Mouse (Mus musculus): Measurements from ENCODE around the gene Clic3. TPM values are rescaled to one million over a fixed set of nuclear protein-coding genes. Genes with fewer than 3 reads are reported as not detected.

Gene Clic3
- polyA plus RNA-seq, 1 experiment from 2014 or later = 0.25 TPM

GRCm38 (mm10) chr2:25468962-25469915, 12.6 kb downstream of the Clic3 start:
- no peak overlapping the region for H3K4me2 ChIP-seq
- H3K4me1 ChIP-seq (replicated peaks) = peaks cover 13% of the 10 kb centered on the region
- H3K9me3 ChIP-seq (replicated peaks) = no peaks in the 10 kb centered on the region
- no peak for ATAC-seq (ENCODE audit: low read depth)
- no peak overlapping the region for H3K9ac ChIP-seq
- no peak overlapping the region for H3K4me3 ChIP-seq (replicated peaks)
- no peak for DNase-seq
- WGBS (ENCODE audit: insufficient replicate concordance) = 68% methylated on average over 10 of the region's 10 CpGs
- no peaks in the 10 kb centered on the region for H3K27me3 ChIP-seq
- no peak overlapping the region for H3K27ac ChIP-seq
- no peaks in the 10 kb centered on the region for H3K36me3 ChIP-seq

GRCm38 (mm10) chr2:25469969-25470368, 13.3 kb downstream of the Clic3 start, which contains the start of gene Ptgds:
Ptgds (minus strand) TSS chr2:25470046.
- Histone ChIP-seq H3K27me3 (no peaks in the 10 kb centered on the region), H3K4me3 (replicated peaks) (no peak within 1 kb of the TSS), H3K4me1 (replicated peaks) (peaks cover 10% of the 10 kb centered on the region), H3K4me2 (no peak within 1 kb of the TSS), H3K9me3 (replicated peaks) (no peaks in the 10 kb centered on the region), H3K27ac (no peak within 1 kb of the TSS), H3K36me3 (no peaks in the 10 kb centered on the region), H3K9ac (no peak within 1 kb of the TSS)
- DNase-seq = no peak
- 57% methylated on average over 6 of the region's 6 CpGs for WGBS (ENCODE audit: insufficient replicate concordance)
- ATAC-seq (ENCODE audit: low read depth) = no peak

- no peak overlapping the region for H3K4me3 ChIP-seq (replicated peaks)
- no peaks in the 10 kb centered on the region for H3K4me1 ChIP-seq (replicated peaks)
- ATAC-seq (ENCODE audit: low read depth) (no peak), DNase-seq (no peak)
- H3K27ac ChIP-seq = no peak overlapping the region
- H3K36me3 ChIP-seq = no peaks in the 10 kb centered on the region
- no peak overlapping the region for H3K9ac ChIP-seq
- 61% methylated on average over 2 of the region's 2 CpGs for WGBS (ENCODE audit: insufficient replicate concordance)
- H3K27me3 ChIP-seq = no peaks in the 10 kb centered on the region
- no peak overlapping the region for H3K4me2 ChIP-seq
- H3K9me3 ChIP-seq (replicated peaks) = no peaks in the 10 kb centered on the region
Measured at GRCm38 (mm10) chr2:25472550-25472949, 15.9 kb downstream of the Clic3 start.

- H3K4me2 ChIP-seq = no peak overlapping the region
- H3K27me3 ChIP-seq = no peaks in the 10 kb centered on the region
- H3K36me3 ChIP-seq = no peaks in the 10 kb centered on the region
- no peak overlapping the region for H3K27ac ChIP-seq
- no peaks in the 10 kb centered on the region for H3K4me1 ChIP-seq (replicated peaks)
- H3K9me3 ChIP-seq (replicated peaks) = no peaks in the 10 kb centered on the region
- DNase-seq (no peak), ATAC-seq (ENCODE audit: low read depth) (no peak)
- no peak overlapping the region for H3K9ac ChIP-seq
- no peak overlapping the region for H3K4me3 ChIP-seq (replicated peaks)
- 72% methylated on average over 8 of the region's 8 CpGs for WGBS (ENCODE audit: insufficient replicate concordance)
Measured at GRCm38 (mm10) chr2:25477541-25477940, 20.9 kb downstream of the Clic3 start.

- 72% methylated on average over 3 of the region's 3 CpGs for WGBS (ENCODE audit: insufficient replicate concordance)
- DNase-seq = no peak
Measured at GRCm38 (mm10) chr2:25477967-25478675, 21.5 kb downstream of the Clic3 start.

GRCm38 (mm10) chr2:25479551-25480311, 23.1 kb downstream of the Clic3 start:
- no peak for ATAC-seq (ENCODE audit: low read depth)
- WGBS (ENCODE audit: insufficient replicate concordance) = 54% methylated on average over 10 of the region's 10 CpGs
- Histone ChIP-seq H3K36me3 (no peaks in the 10 kb centered on the region), H3K4me2 (no peak overlapping the region), H3K9ac (no peak overlapping the region), H3K27me3 (no peaks in the 10 kb centered on the region), H3K27ac (no peak overlapping the region), H3K4me3 (replicated peaks) (no peak overlapping the region), H3K9me3 (replicated peaks) (no peaks in the 10 kb centered on the region), H3K4me1 (replicated peaks) (0 out of 2 replicates have a peak, but pooled peaks cover under 1% of the 10 kb centered on the region)
- DNase-seq = no peak

More at GRCm38 (mm10) chr2:25477967-25478675, 21.5 kb downstream of the Clic3 start:
- H3K9me3 ChIP-seq (replicated peaks) = no peaks in the 10 kb centered on the region
- H3K4me2 ChIP-seq = no peak overlapping the region
- no peaks in the 10 kb centered on the region for H3K4me1 ChIP-seq (replicated peaks)
- no peak overlapping the region for H3K27ac ChIP-seq
- no peaks in the 10 kb centered on the region for H3K36me3 ChIP-seq
- H3K4me3 ChIP-seq (replicated peaks) = no peak overlapping the region
- H3K27me3 ChIP-seq = no peaks in the 10 kb centered on the region
- no peak for ATAC-seq (ENCODE audit: low read depth)
- H3K9ac ChIP-seq = no peak overlapping the region

- no peak overlapping the region for H3K27ac ChIP-seq
- no peaks in the 10 kb centered on the region for H3K36me3 ChIP-seq
- WGBS (ENCODE audit: insufficient replicate concordance) = 65% methylated on average over 1 of the region's 1 CpGs
- H3K4me3 ChIP-seq (replicated peaks) = no peak overlapping the region
- no peak overlapping the region for H3K4me2 ChIP-seq
- no peaks in the 10 kb centered on the region for H3K27me3 ChIP-seq
- H3K9me3 ChIP-seq (replicated peaks) = no peaks in the 10 kb centered on the region
- ATAC-seq (ENCODE audit: low read depth) (no peak), DNase-seq (no peak)
- H3K9ac ChIP-seq = no peak overlapping the region
- H3K4me1 ChIP-seq (replicated peaks) = peaks cover 8% of the 10 kb centered on the region; the same call in 1 of the 2 replicates
Measured at GRCm38 (mm10) chr2:25480541-25480940, 23.9 kb downstream of the Clic3 start.

- peaks cover 29% of the 10 kb centered on the region for H3K4me1 ChIP-seq (replicated peaks)
- H3K9me3 ChIP-seq (replicated peaks) = no peaks in the 10 kb centered on the region
- no peak overlapping the region for H3K4me3 ChIP-seq (replicated peaks)
- H3K36me3 ChIP-seq = no peaks in the 10 kb centered on the region
- H3K27ac ChIP-seq = no peak overlapping the region
- 13% methylated on average over 7 of the region's 7 CpGs for WGBS (ENCODE audit: insufficient replicate concordance)
- H3K9ac ChIP-seq = no peak overlapping the region
- DNase-seq (peak; percentile 37), ATAC-seq (ENCODE audit: low read depth) (no peak)
- no peaks in the 10 kb centered on the region for H3K27me3 ChIP-seq
- no peak overlapping the region for H3K4me2 ChIP-seq
Measured at GRCm38 (mm10) chr2:25482969-25483368, 26.3 kb downstream of the Clic3 start.

GRCm38 (mm10) chr2:25484901-25485647, 28.4 kb downstream of the Clic3 start:
- no peaks in the 10 kb centered on the region for H3K36me3 ChIP-seq
- H3K4me1 ChIP-seq (replicated peaks) = peaks cover 38% of the 10 kb centered on the region
- H3K27ac ChIP-seq = peak overlapping the region; percentile 59
- no peak overlapping the region for H3K4me3 ChIP-seq (replicated peaks)
- no peaks in the 10 kb centered on the region for H3K27me3 ChIP-seq
- WGBS (ENCODE audit: insufficient replicate concordance) = 53% methylated on average over 11 of the region's 11 CpGs
- no peak overlapping the region for H3K4me2 ChIP-seq
- ATAC-seq (ENCODE audit: low read depth) (peak; percentile 65), DNase-seq (no peak)
- no peak overlapping the region for H3K9ac ChIP-seq
- no peaks in the 10 kb centered on the region for H3K9me3 ChIP-seq (replicated peaks)

- H3K27ac ChIP-seq = 0 out of 2 replicates have a peak overlapping the region, but pooled peaks have one; percentile 20
- peak overlapping the region; percentile 32 for H3K4me2 ChIP-seq
- H3K36me3 ChIP-seq = no peaks in the 10 kb centered on the region
- no peak for DNase-seq
- no peak overlapping the region for H3K4me3 ChIP-seq (replicated peaks)
- 56% methylated on average over 6 of the region's 6 CpGs for WGBS (ENCODE audit: insufficient replicate concordance)
- H3K9ac ChIP-seq = no peak overlapping the region
- peaks cover 38% of the 10 kb centered on the region for H3K4me1 ChIP-seq (replicated peaks)
- H3K27me3 ChIP-seq = no peaks in the 10 kb centered on the region
- peak; percentile 77 for ATAC-seq (ENCODE audit: low read depth)
- H3K9me3 ChIP-seq (replicated peaks) = no peaks in the 10 kb centered on the region
Measured at GRCm38 (mm10) chr2:25487965-25488670, 31.5 kb downstream of the Clic3 start.

All from liver, embryonic 13.5 days (tissue).